Mouse (Mus musculus): ENCODE results near the gene Postn. TPM values are rescaled to one million over a fixed set of nuclear protein-coding genes. Genes with fewer than 3 reads are reported as not detected.
A peak's percentile ranks its signal among the peaks of the same experiment; 100 is the strongest.

The Postn gene
- total RNA-seq (2014; rRNA removed; ENCODE audit: low replicate concordance), result 435 TPM in 2 replicates
- 330 and 363 TPM in 2 replicates for polyA plus RNA-seq (2015; fragmentation: Nextera tagmentation; extraction: Ambion mirVana)

DNA sequence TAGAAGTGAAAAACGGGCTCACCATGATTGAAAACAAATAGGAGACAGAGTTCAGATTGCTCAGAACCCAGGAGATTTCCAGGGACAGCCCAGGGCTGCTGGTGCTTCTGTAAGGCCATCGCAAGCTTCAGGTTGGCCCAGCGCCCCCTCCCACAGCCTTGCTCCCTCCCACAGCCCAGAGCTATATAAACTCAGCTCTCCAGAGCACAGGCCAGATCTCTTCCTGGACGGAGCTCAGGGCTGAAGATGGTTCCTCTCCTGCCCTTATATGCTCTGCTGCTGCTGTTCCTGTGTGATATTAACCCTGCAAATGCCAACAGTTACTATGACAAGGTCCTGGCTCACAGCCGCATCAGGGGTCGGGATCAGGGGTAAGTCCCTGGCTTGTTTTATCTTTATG is at the start of gene Postn:
Postn (plus strand) TSS at position 213 of the 400 bp plus-strand sequence.
- ATAC-seq (ENCODE audit: insufficient read depth, low read depth) (peak; percentile 67), DNase-seq (ENCODE audit: low spot score) (peak; percentile 43)
- WGBS, result 34% methylated on average over 6 of the region's 6 CpGs
- no peaks in the 10 kb centered on the region for H3K27me3 ChIP-seq (ENCODE audit: control insufficient read depth, insufficient read depth, low read length)
- H3K36me3 ChIP-seq (replicated peaks; ENCODE audit: control insufficient read depth, insufficient read depth, low read length), result no peaks in the 10 kb centered on the region
- TF ChIP-seq EP300 (IDR thresholded peaks at IDR 0.05; ENCODE audit: low read depth) (no peak), CTCF (IDR thresholded peaks at IDR 0.05; ENCODE audit: low read depth) (no peak)
- H3K9me3 ChIP-seq (replicated peaks; ENCODE audit: control insufficient read depth, low read length), result no peaks in the 10 kb centered on the region
- H3K4me2 ChIP-seq (ENCODE audit: low read depth, low read length), result peak within 1 kb of the TSS; percentile 40
- H3K4me1 ChIP-seq (ENCODE audit: control insufficient read depth, insufficient read depth), result no peaks in the 10 kb centered on the region
- H3K9ac ChIP-seq (replicated peaks; ENCODE audit: low read depth, low read length), result 0 out of 2 replicates have a peak within 1 kb of the TSS, but pooled peaks have one; percentile 37
- 0 out of 2 replicates have a peak within 1 kb of the TSS, but pooled peaks have one; percentile 11 for H3K27ac ChIP-seq (ENCODE audit: low read depth)
- H3K4me3 ChIP-seq (ENCODE audit: low read depth, low read length), result peak within 1 kb of the TSS; percentile 31

- TF ChIP-seq CTCF (IDR thresholded peaks at IDR 0.05; ENCODE audit: low read depth) (peak; percentile 53), EP300 (IDR thresholded peaks at IDR 0.05; ENCODE audit: low read depth) (no peak)
- WGBS, result 92% methylated on average over 2 of the region's 2 CpGs
- no peak overlapping the region for H3K27ac ChIP-seq (ENCODE audit: low read depth)
- no peaks in the 10 kb centered on the region for H3K4me1 ChIP-seq (ENCODE audit: control insufficient read depth, insufficient read depth)
- no peak overlapping the region for H3K4me2 ChIP-seq (ENCODE audit: low read depth, low read length)
- ATAC-seq (ENCODE audit: insufficient read depth, low read depth), result no peak
- H3K27me3 ChIP-seq (ENCODE audit: control insufficient read depth, insufficient read depth, low read length), result no peaks in the 10 kb centered on the region
- no peaks in the 10 kb centered on the region for H3K9me3 ChIP-seq (replicated peaks; ENCODE audit: control insufficient read depth, low read length)
- no peak overlapping the region for H3K4me3 ChIP-seq (ENCODE audit: low read depth, low read length)
- no peaks in the 10 kb centered on the region for H3K36me3 ChIP-seq (replicated peaks; ENCODE audit: control insufficient read depth, insufficient read depth, low read length)
- peak; percentile 19 for DNase-seq (ENCODE audit: low spot score)
- H3K9ac ChIP-seq (replicated peaks; ENCODE audit: low read depth, low read length), result no peak overlapping the region
These were observed 46.9 kb upstream of the Postn start for GRCm38 (mm10) chr3:54314055-54314454.

DNA sequence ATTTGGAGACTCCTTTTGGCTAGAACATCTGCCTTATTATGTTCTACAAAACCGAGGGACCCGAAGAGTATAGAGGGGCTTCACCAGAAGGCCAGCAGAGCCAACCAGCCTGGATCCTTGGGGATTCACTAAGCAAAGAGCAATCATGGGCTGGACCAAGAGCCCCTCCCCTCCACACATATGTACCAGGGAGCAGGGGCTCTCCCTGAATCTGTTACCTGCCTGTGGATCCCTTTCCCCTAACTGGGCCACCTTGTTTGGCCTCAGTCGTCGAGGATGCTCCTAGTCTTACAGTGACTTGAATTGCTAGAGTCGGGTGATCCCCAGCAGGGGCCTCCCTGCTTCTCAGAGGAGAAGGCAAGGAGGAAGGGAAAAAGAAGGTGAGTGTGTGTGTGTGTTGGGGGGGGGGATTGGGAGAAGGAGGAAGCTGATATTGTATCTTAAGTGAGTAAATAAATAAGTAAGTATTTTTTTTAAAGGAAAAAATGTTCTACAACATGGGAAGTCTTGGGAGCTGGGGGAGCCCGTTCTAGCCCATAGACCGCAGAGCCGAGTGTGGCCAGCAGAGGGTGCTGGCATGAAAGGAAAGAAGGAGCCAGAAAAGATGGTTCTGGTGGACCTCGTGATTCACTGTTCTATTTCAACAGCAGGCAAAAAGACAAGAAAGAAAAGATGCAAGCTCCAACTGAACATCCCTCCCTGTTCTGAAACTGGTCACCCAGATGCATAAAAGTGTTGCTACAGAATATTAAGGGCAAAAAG is 7.8 kb upstream of the Postn start:
- Histone ChIP-seq H3K9ac (replicated peaks; ENCODE audit: low read depth, low read length) (no peak overlapping the region), H3K27me3 (ENCODE audit: control insufficient read depth, insufficient read depth, low read length) (no peaks in the 10 kb centered on the region), H3K9me3 (replicated peaks; ENCODE audit: control insufficient read depth, low read length) (no peaks in the 10 kb centered on the region), H3K4me3 (ENCODE audit: low read depth, low read length) (no peak overlapping the region), H3K27ac (ENCODE audit: low read depth) (no peak overlapping the region), H3K36me3 (replicated peaks; ENCODE audit: control insufficient read depth, insufficient read depth, low read length) (no peaks in the 10 kb centered on the region), H3K4me2 (ENCODE audit: low read depth, low read length) (no peak overlapping the region), H3K4me1 (ENCODE audit: control insufficient read depth, insufficient read depth) (no peaks in the 10 kb centered on the region)
- DNase-seq (ENCODE audit: low spot score) (peak; percentile 60), ATAC-seq (ENCODE audit: insufficient read depth, low read depth) (no peak)
- no peak for TF ChIP-seq EP300 (IDR thresholded peaks at IDR 0.05; ENCODE audit: low read depth)
- TF ChIP-seq CTCF (IDR thresholded peaks at IDR 0.05; ENCODE audit: low read depth), result peak; percentile 91
- 20% methylated on average over 9 of the region's 9 CpGs for WGBS

- H3K36me3 ChIP-seq (replicated peaks; ENCODE audit: control insufficient read depth, insufficient read depth, low read length), result no peaks in the 10 kb centered on the region
- TF ChIP-seq EP300 (IDR thresholded peaks at IDR 0.05; ENCODE audit: low read depth) (no peak), CTCF (IDR thresholded peaks at IDR 0.05; ENCODE audit: low read depth) (peak; percentile 68)
- H3K9me3 ChIP-seq (replicated peaks; ENCODE audit: control insufficient read depth, low read length), result no peaks in the 10 kb centered on the region
- peak; percentile 75 for DNase-seq (ENCODE audit: low spot score)
- WGBS, result 65% methylated on average over 3 of the region's 3 CpGs
- no peaks in the 10 kb centered on the region for H3K4me1 ChIP-seq (ENCODE audit: control insufficient read depth, insufficient read depth)
- ATAC-seq (ENCODE audit: insufficient read depth, low read depth), result no peak
- H3K27me3 ChIP-seq (ENCODE audit: control insufficient read depth, insufficient read depth, low read length), result no peaks in the 10 kb centered on the region
- H3K4me3 ChIP-seq (ENCODE audit: low read depth, low read length), result no peak overlapping the region
- H3K9ac ChIP-seq (replicated peaks; ENCODE audit: low read depth, low read length), result no peak overlapping the region
- H3K27ac ChIP-seq (ENCODE audit: low read depth), result no peak overlapping the region
- H3K4me2 ChIP-seq (ENCODE audit: low read depth, low read length), result no peak overlapping the region
These were observed 3.3 kb upstream of the Postn start for GRCm38 (mm10) chr3:54357561-54357960.

DNA sequence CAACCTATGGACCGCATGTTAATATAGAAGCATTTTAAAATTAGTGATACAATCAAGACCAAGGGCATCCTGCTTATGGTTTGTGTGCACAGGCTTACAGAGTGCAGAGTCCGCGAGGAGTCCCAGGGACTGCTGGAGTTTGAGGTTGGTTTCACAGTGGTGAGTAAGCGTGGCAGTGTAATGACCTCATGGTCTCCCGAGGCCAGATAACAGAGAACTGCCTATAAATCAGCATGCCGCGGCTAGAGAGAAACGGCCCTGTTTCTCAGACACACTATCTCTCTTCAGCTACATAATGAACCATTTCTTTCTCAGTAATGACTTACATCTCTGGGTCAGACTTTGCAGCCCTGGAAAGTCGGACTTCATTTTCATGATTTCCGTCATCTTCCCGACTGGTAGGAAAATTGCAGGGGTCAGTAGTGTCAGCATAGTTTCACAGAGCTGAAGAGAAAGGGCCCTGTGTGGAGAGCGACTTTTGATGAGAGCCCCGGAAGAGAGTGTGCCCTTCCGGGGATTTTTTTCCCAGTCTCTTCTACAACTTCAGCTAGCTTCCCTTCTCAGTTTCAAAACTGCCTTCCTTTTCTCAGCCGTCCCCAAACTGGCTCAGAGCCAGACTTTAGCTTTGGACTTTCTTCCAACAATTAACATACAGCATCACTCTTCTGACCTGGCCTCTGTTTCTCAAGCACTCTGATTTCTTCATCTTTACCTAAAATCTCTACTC is 2.3 kb upstream of the Postn start:
- Histone ChIP-seq H3K4me2 (ENCODE audit: low read depth, low read length) (peak overlapping the region; percentile 44), H3K27me3 (ENCODE audit: control insufficient read depth, insufficient read depth, low read length) (no peaks in the 10 kb centered on the region), H3K27ac (ENCODE audit: low read depth) (peak overlapping the region; percentile 65), H3K36me3 (replicated peaks; ENCODE audit: control insufficient read depth, insufficient read depth, low read length) (no peaks in the 10 kb centered on the region), H3K4me1 (ENCODE audit: control insufficient read depth, insufficient read depth) (no peaks in the 10 kb centered on the region), H3K9me3 (replicated peaks; ENCODE audit: control insufficient read depth, low read length) (no peaks in the 10 kb centered on the region), H3K9ac (replicated peaks; ENCODE audit: low read depth, low read length) (no peak overlapping the region), H3K4me3 (ENCODE audit: low read depth, low read length) (peak overlapping the region; percentile 18; the same call in 1 of the 2 replicates)
- whole genome bisulfite sequencing, result 35% methylated on average over 15 of the region's 15 CpGs
- ATAC-seq (ENCODE audit: insufficient read depth, low read depth), result peak; percentile 81
- peak; percentile 70 for DNase-seq (ENCODE audit: low spot score)
- TF ChIP-seq EP300 (IDR thresholded peaks at IDR 0.05; ENCODE audit: low read depth), result no peak
- TF ChIP-seq CTCF (IDR thresholded peaks at IDR 0.05; ENCODE audit: low read depth), result no peak
